Mouse (Mus musculus) ES-Bruce4 (cell line): ENCODE results near the gene Fam184a. TPM values are rescaled to one million over a fixed set of nuclear protein-coding genes. Genes with fewer than 3 reads are reported as not detected.
A peak's percentile ranks its signal among the peaks of the same experiment; 100 is the strongest.

ENCODE experiments used
- H3K27ac ChIP-seq: 2 replicates; pipeline ENCODE4 v1.5.1; 2012; ENCODE audit warnings: low read length, inconsistent platforms; ENCODE audit not compliant: insufficient read depth
- H3K27me3 ChIP-seq: 2 replicates; pipeline ENCODE4 v1.6.1; 2012; ENCODE audit warnings: mild to moderate bottlenecking, low read length, inconsistent platforms; ENCODE audit not compliant: control insufficient read depth, poor library complexity, insufficient read depth, severe bottlenecking
- H3K36me3 ChIP-seq: 2 replicates; pipeline ENCODE4 v1.6.1; 2012; ENCODE audit warnings: inconsistent platforms, mild to moderate bottlenecking, low read length, moderate library complexity; ENCODE audit not compliant: control insufficient read depth, poor library complexity, insufficient read depth, severe bottlenecking
- H3K4me1 ChIP-seq: one replicate; pipeline ENCODE4 v1.8.1; 2011; ENCODE audit warnings: low read length; ENCODE audit not compliant: control insufficient read depth, insufficient read depth
- H3K4me3 ChIP-seq: 2 replicates; pipeline ENCODE4 v1.5.1; 2011; ENCODE audit warnings: low read depth, mild to moderate bottlenecking, low read length
- H3K9ac ChIP-seq: 2 replicates; pipeline ENCODE4 v1.6.1; 2012; ENCODE audit warnings: low read depth, mild to moderate bottlenecking, inconsistent platforms; ENCODE audit not compliant: poor library complexity, severe bottlenecking
- H3K9me3 ChIP-seq: replicated peaks from 2 replicates; pipeline ENCODE4 v1.6.1; 2012; ENCODE audit warnings: mild to moderate bottlenecking, low read length, inconsistent platforms; ENCODE audit not compliant: control insufficient read depth, poor library complexity, insufficient read depth, severe bottlenecking
- CTCF ChIP-seq: IDR thresholded peaks from one replicate; pipeline ENCODE4 v1.8.1; 2011; ENCODE audit warnings: low read depth, low read length
- EP300 ChIP-seq: IDR thresholded peaks from 2 replicates; pipeline ENCODE4 v1.6.1; 2011; ENCODE audit warnings: low read depth, low read length; ENCODE audit not compliant: insufficient read depth
- POLR2A ChIP-seq: IDR thresholded peaks from one replicate; pipeline ENCODE4 v1.8.1; 2011; ENCODE audit warnings: low read length; ENCODE audit not compliant: insufficient read depth
- polyA plus RNA-seq: library from polyadenylated mRNA; stranded (reverse); fragments of >200 nt; gene quantifications from 2 replicates; pipeline ENCODE4 v1.2.4, GENCODE M21; 2011; ENCODE audit warnings: low read depth; ENCODE audit not compliant: missing spikeins, insufficient read depth, insufficient read length

The Fam184a gene
- polyA plus RNA-seq, 1 experiment: 6.2 TPM

GRCm38 (mm10) chr10:53598821-53599220 lies 152.1 kb downstream of the Fam184a start:
- peaks cover 30% of the 10 kb centered on the region for H3K36me3 ChIP-seq
- H3K9me3 ChIP-seq: no peaks in the 10 kb centered on the region
- peak overlapping the region; percentile 65 for H3K4me3 ChIP-seq
- H3K27ac ChIP-seq: no peak overlapping the region
- TF ChIP-seq EP300 (no peak), POLR2A (no peak), CTCF (no peak)
- H3K4me1 ChIP-seq: no peaks in the 10 kb centered on the region
- H3K9ac ChIP-seq: peak overlapping the region; percentile 70
- no peaks in the 10 kb centered on the region for H3K27me3 ChIP-seq

DNA sequence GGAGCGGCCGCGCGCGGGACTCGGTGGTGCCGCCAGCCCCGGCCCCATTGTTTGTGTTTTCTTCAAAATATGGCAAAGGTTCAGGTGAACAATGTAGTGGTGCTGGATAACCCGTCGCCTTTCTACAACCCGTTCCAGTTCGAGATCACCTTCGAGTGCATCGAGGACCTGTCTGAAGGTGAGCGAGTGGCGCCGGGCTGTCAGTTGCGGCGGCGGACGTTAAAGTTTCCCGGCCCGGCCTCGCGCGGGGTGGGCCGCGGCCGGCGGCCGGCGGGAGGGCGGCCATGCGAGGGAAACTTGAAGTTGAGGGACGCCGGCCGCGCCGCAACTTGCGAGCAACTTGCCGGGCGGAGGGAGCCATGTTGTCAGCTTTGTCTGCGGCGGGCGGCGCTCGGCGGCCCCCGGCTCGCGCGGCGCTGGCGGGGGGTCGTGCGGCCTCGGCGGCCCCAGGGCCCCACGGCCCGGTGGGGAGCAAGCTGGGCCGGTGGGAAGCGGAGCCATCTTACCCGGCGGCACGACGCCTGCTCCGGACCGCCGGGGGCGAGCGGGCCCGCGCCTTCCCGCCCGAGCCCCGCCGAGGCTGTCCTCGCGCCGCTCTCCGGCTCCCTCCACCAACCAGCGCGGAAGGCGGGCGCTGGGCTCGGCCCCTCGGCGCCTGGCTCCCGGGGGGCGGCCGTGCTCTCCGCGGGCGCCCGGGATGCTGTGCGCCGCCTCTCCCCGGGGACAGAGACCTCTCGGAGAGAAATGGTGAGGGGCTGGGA lies 153.6 kb downstream of the Fam184a start:
- no peak for TF ChIP-seq POLR2A
- no peak for TF ChIP-seq CTCF
- no peak for TF ChIP-seq EP300
- H3K4me3 ChIP-seq: peak overlapping the region; percentile 97
- peak overlapping the region; percentile 60 for H3K27ac ChIP-seq
- no peaks in the 10 kb centered on the region for H3K9me3 ChIP-seq
- no peaks in the 10 kb centered on the region for H3K4me1 ChIP-seq
- no peaks in the 10 kb centered on the region for H3K27me3 ChIP-seq
- peak overlapping the region; percentile 96 for H3K9ac ChIP-seq
- peaks cover 15% of the 10 kb centered on the region for H3K36me3 ChIP-seq

GRCm38 (mm10) chr10:53596677-53597120 lies 154.2 kb downstream of the Fam184a start, which contains the start of gene Asf1a:
Gene Asf1a (plus strand): TSS chr10:53596757.
- no peaks in the 10 kb centered on the region for H3K27me3 ChIP-seq
- TF ChIP-seq EP300: 0 out of 2 replicates have a peak, but pooled peaks have one; percentile 31
- no peak for TF ChIP-seq POLR2A
- peak; percentile 34 for TF ChIP-seq CTCF
- H3K4me1 ChIP-seq: no peaks in the 10 kb centered on the region
- H3K9me3 ChIP-seq: no peaks in the 10 kb centered on the region
- H3K36me3 ChIP-seq: peaks cover 11% of the 10 kb centered on the region
- H3K4me3 ChIP-seq: peak within 1 kb of the TSS; percentile 97
- H3K9ac ChIP-seq: peak within 1 kb of the TSS; percentile 96
- H3K27ac ChIP-seq: peak within 1 kb of the TSS; percentile 61

DNA sequence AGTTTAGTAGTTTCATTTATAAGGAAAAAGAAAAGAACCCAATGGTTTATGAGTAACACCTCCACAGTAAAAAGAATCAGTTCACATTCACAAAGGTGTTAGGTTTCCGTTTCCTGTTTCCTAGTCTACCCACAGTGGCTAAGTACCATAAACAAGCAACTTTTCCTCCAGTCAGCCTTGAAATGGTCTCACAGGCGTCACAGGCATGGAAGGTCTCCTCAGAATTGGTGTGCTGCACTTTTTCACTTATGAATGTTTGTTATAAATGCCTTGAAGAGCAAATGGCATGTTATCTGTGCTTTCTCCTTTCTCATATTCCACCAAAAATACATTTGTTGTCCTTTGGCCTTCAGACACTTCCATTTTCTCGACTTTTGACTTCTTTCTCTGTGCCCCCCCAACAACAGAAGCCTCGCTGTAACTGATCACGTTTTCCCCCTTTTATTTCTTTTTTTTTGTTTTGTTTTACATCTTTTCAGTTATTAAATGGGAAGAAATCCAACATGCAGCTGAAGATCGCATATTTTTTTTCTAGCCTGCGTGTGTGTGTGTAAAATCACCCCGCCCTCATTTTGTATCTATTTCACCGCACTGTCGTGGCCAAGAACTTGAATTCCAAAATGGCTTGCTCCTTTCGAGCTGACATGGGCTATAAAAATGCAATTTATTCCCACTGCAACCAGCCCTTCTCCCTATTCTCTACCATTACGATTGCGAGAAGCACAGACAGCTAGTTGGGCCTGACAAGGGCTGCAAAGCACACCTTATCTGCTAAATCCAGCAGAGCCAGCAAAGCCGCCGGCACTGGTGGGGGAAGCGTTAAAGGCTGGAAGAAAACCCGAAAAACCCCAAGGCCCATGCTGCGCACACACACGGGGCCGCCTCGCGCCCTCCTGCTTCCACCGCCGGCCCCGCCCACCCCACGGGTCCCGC lies 154.9 kb downstream of the Fam184a start:
- Histone ChIP-seq H3K9ac (peak overlapping the region; percentile 77), H3K4me3 (peak overlapping the region; percentile 97), H3K4me1 (no peaks in the 10 kb centered on the region), H3K9me3 (no peaks in the 10 kb centered on the region), H3K36me3 (peaks cover 9% of the 10 kb centered on the region), H3K27ac (peak overlapping the region; percentile 61), H3K27me3 (no peaks in the 10 kb centered on the region)
- TF ChIP-seq EP300 (no peak), CTCF (no peak), POLR2A (no peak)

DNA sequence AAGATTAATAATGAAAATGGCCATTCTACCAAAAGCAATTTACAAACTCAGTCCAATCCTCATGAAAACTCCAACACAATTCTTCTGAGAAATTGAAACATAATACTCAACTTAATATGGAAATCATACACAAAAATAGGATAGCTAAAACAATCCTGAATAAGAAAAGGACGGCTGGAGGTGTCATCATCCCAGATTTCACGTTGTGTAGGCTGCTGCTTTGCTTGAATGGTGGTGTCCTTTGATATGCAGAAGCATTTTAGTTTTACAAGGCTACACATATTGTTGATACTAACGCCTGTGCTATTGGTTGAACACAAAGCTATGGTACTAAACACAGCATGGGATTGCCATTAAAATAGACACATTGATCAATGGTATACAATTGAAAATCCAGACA lies 165.1 kb downstream of the Fam184a start:
- Histone ChIP-seq H3K9ac (no peak overlapping the region), H3K9me3 (no peaks in the 10 kb centered on the region), H3K27ac (no peak overlapping the region), H3K4me1 (no peaks in the 10 kb centered on the region), H3K4me3 (no peak overlapping the region), H3K36me3 (no peaks in the 10 kb centered on the region), H3K27me3 (no peaks in the 10 kb centered on the region)
- no peak for TF ChIP-seq CTCF
- no peak for TF ChIP-seq POLR2A
- TF ChIP-seq EP300: no peak

Other genes with a start within 250 kb of the Fam184a start
- 50.4 and 59.0 TPM in 2 replicates for gene Asf1a, start 154.4 kb downstream of the Fam184a start, polyA plus RNA-seq
- gene Mcm9, start 120.7 kb downstream of the Fam184a start, polyA plus RNA-seq: 12.8 and 13.9 TPM in 2 replicates